Mouse (Mus musculus): ENCODE results near the gene Dnmt3c. TPM values are rescaled to one million over a fixed set of nuclear protein-coding genes. Genes with fewer than 3 reads are reported as not detected.

Gene Dnmt3c
- polyA plus RNA-seq, 1 experiment from 2014 or later: 0.10 TPM

DNA sequence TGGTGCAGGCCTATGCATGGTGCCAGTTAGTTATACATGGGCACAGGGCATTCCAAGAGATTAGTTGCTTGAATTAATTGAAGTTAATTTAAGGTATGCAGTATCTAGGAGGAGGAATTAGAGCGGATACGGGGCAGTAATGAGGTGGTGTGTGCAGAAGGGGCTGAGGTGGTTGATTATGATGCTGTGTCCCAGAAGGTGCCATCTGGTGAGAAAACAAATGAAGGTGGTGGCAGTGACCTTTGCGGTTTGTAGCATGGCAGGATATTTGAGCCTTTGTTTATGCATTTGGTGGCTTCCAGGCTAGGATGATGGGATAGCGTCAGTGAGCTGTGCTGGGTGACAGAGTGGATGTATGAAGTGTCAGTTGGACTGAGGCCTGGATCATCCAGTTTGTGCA, 28.8 kb downstream of the Dnmt3c start:
- Histone ChIP-seq H3K27ac (ENCODE audit: low read length) (no peak overlapping the region), H3K4me2 (replicated peaks; ENCODE audit: low read depth, low read length) (no peak overlapping the region)

GRCm38 (mm10) chr2:153734033-153734432, 37.6 kb downstream of the Dnmt3c start:
- TF ChIP-seq EP300 (IDR thresholded peaks at IDR 0.05): no peak
- TF ChIP-seq CTCF (IDR thresholded peaks at IDR 0.05): no peak
- no peak overlapping the region for H3K4me3 ChIP-seq (ENCODE audit: low read depth, low read length)
- no peaks in the 10 kb centered on the region for H3K27me3 ChIP-seq (replicated peaks; ENCODE audit: insufficient read depth, low read length)
- H3K9ac ChIP-seq (replicated peaks; ENCODE audit: low read depth): no peak overlapping the region
- no peak for ATAC-seq
- no peaks in the 10 kb centered on the region for H3K4me1 ChIP-seq (ENCODE audit: insufficient read depth, low read depth, low read length)
- no peak overlapping the region for H3K4me2 ChIP-seq (replicated peaks; ENCODE audit: low read depth, low read length)
- WGBS: 76% methylated on average over 4 of the region's 4 CpGs
- no peaks in the 10 kb centered on the region for H3K9me3 ChIP-seq (ENCODE audit: low read length)
- no peaks in the 10 kb centered on the region for H3K36me3 ChIP-seq (ENCODE audit: insufficient read depth, low read length)
- H3K27ac ChIP-seq (ENCODE audit: low read length): no peak overlapping the region
- DNase-seq (ENCODE audit: low spot score): no peak

More for the DNA sequence above, 28.8 kb downstream of the Dnmt3c start:
- Histone ChIP-seq H3K4me3 (ENCODE audit: low read depth, low read length) (no peak overlapping the region), H3K27me3 (replicated peaks; ENCODE audit: insufficient read depth, low read length) (no peaks in the 10 kb centered on the region), H3K9ac (replicated peaks; ENCODE audit: low read depth) (no peak overlapping the region), H3K9me3 (ENCODE audit: low read length) (no peaks in the 10 kb centered on the region), H3K36me3 (ENCODE audit: insufficient read depth, low read length) (no peaks in the 10 kb centered on the region), H3K4me1 (ENCODE audit: insufficient read depth, low read depth, low read length) (no peaks in the 10 kb centered on the region)
- WGBS: 73% methylated on average over 4 of the region's 4 CpGs
- ATAC-seq (no peak), DNase-seq (ENCODE audit: low spot score) (no peak)
- TF ChIP-seq EP300 (IDR thresholded peaks at IDR 0.05): no peak
- TF ChIP-seq CTCF (IDR thresholded peaks at IDR 0.05): no peak

- no peaks in the 10 kb centered on the region for H3K9me3 ChIP-seq (ENCODE audit: low read length)
- peaks cover 7% of the 10 kb centered on the region for H3K4me1 ChIP-seq (ENCODE audit: insufficient read depth, low read depth, low read length)
- H3K27ac ChIP-seq (ENCODE audit: low read length): peak within 1 kb of the TSS; percentile 92
- H3K4me2 ChIP-seq (replicated peaks; ENCODE audit: low read depth, low read length): peak within 1 kb of the TSS; percentile 61
- WGBS: 10% methylated on average over 56 of the region's 58 CpGs
- TF ChIP-seq EP300 (IDR thresholded peaks at IDR 0.05) (no peak), CTCF (IDR thresholded peaks at IDR 0.05) (no peak)
- ATAC-seq (peak; percentile 99), DNase-seq (ENCODE audit: low spot score) (peak; percentile 99)
- no peaks in the 10 kb centered on the region for H3K27me3 ChIP-seq (replicated peaks; ENCODE audit: insufficient read depth, low read length)
- H3K4me3 ChIP-seq (ENCODE audit: low read depth, low read length): peak within 1 kb of the TSS; percentile 91
- no peaks in the 10 kb centered on the region for H3K36me3 ChIP-seq (ENCODE audit: insufficient read depth, low read length)
- peak within 1 kb of the TSS; percentile 88 for H3K9ac ChIP-seq (replicated peaks; ENCODE audit: low read depth)
Measured at GRCm38 (mm10) chr2:153740500-153741436, 44.3 kb downstream of the Dnmt3c start, which contains the start of gene Mapre1. Mapre1 (plus strand) TSS chr2:153741274.

DNA sequence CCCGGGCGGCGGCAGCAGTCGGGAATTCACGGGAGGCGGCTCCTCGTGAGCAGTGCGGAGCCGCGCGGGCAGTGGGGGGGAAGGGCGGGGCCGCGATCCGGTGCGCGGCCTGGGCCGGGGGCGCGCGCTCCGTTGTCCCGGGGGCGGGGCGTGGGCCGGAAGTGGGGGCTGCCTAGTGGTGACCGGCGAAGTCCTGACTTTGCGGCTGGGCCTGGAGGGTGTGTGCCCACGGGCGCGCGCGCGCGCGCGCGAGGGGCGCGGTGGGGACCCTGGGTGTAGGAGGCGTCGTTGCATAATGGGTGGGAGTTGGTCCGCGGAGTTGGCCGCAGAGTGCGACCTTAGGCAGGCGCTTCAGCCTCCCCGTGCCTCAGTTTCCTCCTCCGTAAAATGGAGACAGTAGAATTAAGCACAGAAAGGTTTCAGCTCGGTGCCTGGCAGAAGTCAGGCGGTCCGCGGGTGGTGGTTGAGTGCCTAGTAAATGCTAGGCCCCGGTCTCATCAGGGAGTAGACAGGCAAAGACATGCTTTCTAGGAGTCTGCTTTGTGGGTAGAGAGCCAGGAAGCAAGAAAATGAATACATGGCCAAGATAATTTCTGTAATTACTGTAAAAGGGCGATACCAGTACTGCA, 45.1 kb downstream of the Dnmt3c start:
- Histone ChIP-seq H3K4me3 (ENCODE audit: low read depth, low read length) (peak overlapping the region; percentile 91), H3K27ac (ENCODE audit: low read length) (peak overlapping the region; percentile 92), H3K9me3 (ENCODE audit: low read length) (no peaks in the 10 kb centered on the region), H3K4me1 (ENCODE audit: insufficient read depth, low read depth, low read length) (peaks cover 7% of the 10 kb centered on the region), H3K36me3 (ENCODE audit: insufficient read depth, low read length) (no peaks in the 10 kb centered on the region), H3K4me2 (replicated peaks; ENCODE audit: low read depth, low read length) (peak overlapping the region; percentile 61), H3K9ac (replicated peaks; ENCODE audit: low read depth) (peak overlapping the region; percentile 88), H3K27me3 (replicated peaks; ENCODE audit: insufficient read depth, low read length) (no peaks in the 10 kb centered on the region)
- WGBS: under 1% methylated on average over 34 of the region's 56 CpGs
- DNase-seq (ENCODE audit: low spot score) (peak; percentile 76), ATAC-seq (peak; percentile 88)
- no peak for TF ChIP-seq CTCF (IDR thresholded peaks at IDR 0.05)
- no peak for TF ChIP-seq EP300 (IDR thresholded peaks at IDR 0.05)

DNA sequence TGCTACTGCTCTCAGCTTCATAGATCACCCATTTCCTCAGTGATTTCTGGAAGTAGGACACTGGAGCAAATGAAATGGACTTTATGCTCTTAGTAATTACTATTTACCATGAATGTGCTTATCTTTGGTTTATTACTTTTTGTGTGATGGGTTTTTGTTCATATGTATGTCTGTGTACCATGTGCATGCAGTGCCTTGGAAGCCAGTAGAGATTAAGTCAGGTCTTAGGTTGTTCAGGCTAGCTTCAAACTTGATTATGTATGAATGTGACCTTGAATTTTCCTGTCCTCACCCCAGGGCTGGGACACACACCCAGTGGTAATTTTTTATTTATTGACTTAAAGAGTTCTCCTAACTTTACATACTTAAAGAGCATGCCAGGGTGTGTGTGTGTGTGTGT, 51.5 kb downstream of the Dnmt3c start:
- Histone ChIP-seq H3K4me3 (ENCODE audit: low read depth, low read length) (no peak overlapping the region), H3K27ac (ENCODE audit: low read length) (no peak overlapping the region), H3K4me1 (ENCODE audit: insufficient read depth, low read depth, low read length) (peaks cover 6% of the 10 kb centered on the region; the same call in 1 of the 2 replicates), H3K4me2 (replicated peaks; ENCODE audit: low read depth, low read length) (no peak overlapping the region), H3K9ac (replicated peaks; ENCODE audit: low read depth) (no peak overlapping the region), H3K9me3 (ENCODE audit: low read length) (no peaks in the 10 kb centered on the region), H3K36me3 (ENCODE audit: insufficient read depth, low read length) (0 out of 2 replicates have a peak, but pooled peaks cover 4% of the 10 kb centered on the region), H3K27me3 (replicated peaks; ENCODE audit: insufficient read depth, low read length) (no peaks in the 10 kb centered on the region)
- TF ChIP-seq EP300 (IDR thresholded peaks at IDR 0.05) (no peak), CTCF (IDR thresholded peaks at IDR 0.05) (no peak)
- DNase-seq (ENCODE audit: low spot score): no peak
- no peak for ATAC-seq

DNA sequence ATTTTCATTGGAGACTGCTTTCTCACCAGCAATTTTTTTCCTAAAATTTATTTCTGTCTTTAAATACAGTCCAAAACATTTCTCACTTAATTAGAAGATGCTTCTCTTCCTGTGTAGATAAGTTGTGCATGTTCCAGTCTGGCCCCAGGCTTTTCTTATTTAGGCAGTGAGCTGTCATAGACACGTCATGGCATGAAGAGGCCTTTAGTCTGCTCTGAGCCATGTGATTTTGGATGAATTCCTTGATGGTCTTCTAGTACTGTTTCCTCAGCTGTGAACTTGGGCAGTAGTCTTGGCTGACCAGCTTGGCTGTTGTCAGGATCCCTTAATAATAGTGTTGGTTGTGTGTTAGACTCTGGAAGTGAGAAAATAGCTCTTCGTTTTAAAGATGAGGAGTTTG, 53.9 kb downstream of the Dnmt3c start:
- ATAC-seq: peak; percentile 81
- DNase-seq (ENCODE audit: low spot score): peak; percentile 42

More for the DNA sequence above, 53.9 kb downstream of the Dnmt3c start:
- Histone ChIP-seq H3K4me1 (ENCODE audit: insufficient read depth, low read depth, low read length) (no peaks in the 10 kb centered on the region), H3K36me3 (ENCODE audit: insufficient read depth, low read length) (0 out of 2 replicates have a peak, but pooled peaks cover 4% of the 10 kb centered on the region), H3K4me3 (ENCODE audit: low read depth, low read length) (no peak overlapping the region), H3K9me3 (ENCODE audit: low read length) (no peaks in the 10 kb centered on the region), H3K4me2 (replicated peaks; ENCODE audit: low read depth, low read length) (no peak overlapping the region), H3K27ac (ENCODE audit: low read length) (no peak overlapping the region), H3K27me3 (replicated peaks; ENCODE audit: insufficient read depth, low read length) (no peaks in the 10 kb centered on the region), H3K9ac (replicated peaks; ENCODE audit: low read depth) (no peak overlapping the region)
- WGBS: 67% methylated on average over 2 of the region's 2 CpGs
- TF ChIP-seq CTCF (IDR thresholded peaks at IDR 0.05): no peak
- TF ChIP-seq EP300 (IDR thresholded peaks at IDR 0.05): no peak

Data from lung, postnatal 0 days (tissue).